8 mouse cellular contexts compared by ENCODE assay signal in genomic region chr5:137189326-137189725, GRCm38 (mm10). TPM values are rescaled to one million over a fixed set of nuclear protein-coding genes. Genes with fewer than 3 reads are reported as not detected.
DNase-seq lines count a peak whose midpoint lies in the region; ATAC-seq and TF ChIP-seq lines count a peak whose summit lies in the region.

No protein-coding gene starts in this region.

- H3K9ac ChIP-seq in ES-E14 (ENCODE audit: insufficient read depth, low read depth, low read length, poor library complexity, severe bottlenecking) = peak overlapping the region; percentile 68
- peak overlapping the region; percentile 64 for H3K9ac ChIP-seq in midbrain, embryonic 12.5 days (replicated peaks)

- no peak for TF ChIP-seq POLR2A in embryonic fibroblast, embryonic 13.5 days (IDR thresholded peaks at IDR 0.05; ENCODE audit: low read depth, low read length)

- H3K4me3 ChIP-seq in ES-E14 (ENCODE audit: insufficient read depth in 1 of 2, low read depth in 1 of 2, low read length in 2 of 2, poor library complexity in 1 of 2, severe bottlenecking in 1 of 2) = peak overlapping the region; percentile 66 to 74
- H3K4me3 ChIP-seq in embryonic fibroblast, embryonic 13.5 days (ENCODE audit: insufficient read depth, low read length) = peak overlapping the region; percentile 47
- H3K4me3 ChIP-seq in midbrain, embryonic 12.5 days = peak overlapping the region; percentile 54

- ATAC-seq in frontal cortex, adult (ENCODE audit: low TSS enrichment) = peak; percentile 62; the same call in 1 of the 2 replicates
- ATAC-seq in midbrain, embryonic 12.5 days (ENCODE audit: low FRiP score, low read depth) = no peak

- in situ Hi-C loops in ES-E14 (cut with MboI; ENCODE audit: low sequenced_read_pairs in 2 of 2, unreplicated experiment in 2 of 2) = no loop called here

- no peaks in the 10 kb centered on the region for H3K36me3 ChIP-seq in ES-E14 (ENCODE audit: control insufficient read depth, insufficient read depth, low read length, poor library complexity, severe bottlenecking)
- H3K36me3 ChIP-seq in midbrain, embryonic 12.5 days = no peaks in the 10 kb centered on the region

- H3K27me3 ChIP-seq in midbrain, embryonic 12.5 days = peaks cover 11% of the 10 kb centered on the region

- no peak for TF ChIP-seq CTCF in embryonic fibroblast, embryonic 13.5 days (IDR thresholded peaks at IDR 0.05; ENCODE audit: borderline replicate concordance, insufficient read depth, low read length)

- H3K4me2 ChIP-seq in midbrain, embryonic 12.5 days (replicated peaks) = peak overlapping the region; percentile 71

- H3K4me1 ChIP-seq in ES-E14 (ENCODE audit: control insufficient read depth in 2 of 2, insufficient read depth in 2 of 2, low read length in 2 of 2, poor library complexity in 1 of 2) = peaks cover 0 to 4% of the 10 kb centered on the region in 2 experiments; a peak in 1 of 4 replicates
- no peaks in the 10 kb centered on the region for H3K4me1 ChIP-seq in embryonic fibroblast, embryonic 13.5 days (ENCODE audit: control insufficient read depth, insufficient read depth, low read length)
- no peaks in the 10 kb centered on the region for H3K4me1 ChIP-seq in midbrain, embryonic 12.5 days

- H3K9me3 ChIP-seq in ES-E14 (ENCODE audit: control insufficient read depth, insufficient read depth, low read depth, low read length) = no peaks in the 10 kb centered on the region
- H3K9me3 ChIP-seq in midbrain, embryonic 12.5 days = no peaks in the 10 kb centered on the region

- no peak overlapping the region for H3K27ac ChIP-seq in ES-E14 (ENCODE audit: insufficient read depth, low read depth, low read length, poor library complexity, severe bottlenecking)
- no peak overlapping the region for H3K27ac ChIP-seq in embryonic fibroblast, embryonic 13.5 days (ENCODE audit: insufficient read depth, low read length)
- no peak overlapping the region for H3K27ac ChIP-seq in midbrain, embryonic 12.5 days (replicated peaks)

- DNase-seq in frontal cortex, postnatal 25 days (ENCODE audit: low spot score in 2 of 2) = no peak
- no peak for DNase-seq in ES-E14 (ENCODE audit: low read depth, low spot score)
- DNase-seq in induced T-regulatory cell, adult 2 months (ENCODE audit: low read depth) = peak; percentile 78
- peak; percentile 50 to 52 for DNase-seq in thymus, adult 18-20 months
- DNase-seq in ovary, adult 18-20 months (ENCODE audit: low spot score) = no peak

- 3% methylated on average over 34 of the region's 34 CpGs for WGBS in midbrain, embryonic 12.5 days

TF ChIP-seq in ES-E14, 5 proteins besides CTCF, POLR2A, EP300 and RAD21:
- TF ChIP-seq ZC3H11A (IDR thresholded peaks at IDR 0.05; ENCODE audit: borderline replicate concordance, low read depth, low read length) (no peak), HCFC1 (IDR thresholded peaks at IDR 0.05; ENCODE audit: borderline replicate concordance, insufficient read depth, low read length) (no peak), CHD2 (IDR thresholded peaks at IDR 0.05; ENCODE audit: low read depth, low read length) (no peak), ZNF384 (IDR thresholded peaks at IDR 0.05; ENCODE audit: low read depth, low read length) (no peak), MAFK (IDR thresholded peaks at IDR 0.05; ENCODE audit: insufficient read depth, low read depth, low read length) (no peak)

RNA-seq across cellular contexts. Expression of gene Muc3a, which starts 22.9 kb away (rescaled TPM):
- total RNA-seq in ES-E14 (2012; rRNA removed) = 0.26 and 0.36 TPM in 2 replicates
- polyA plus RNA-seq in embryonic fibroblast, embryonic 13.5 days (2011; ENCODE audit: insufficient read length, low read depth, missing spikeins) = not detected in 2 replicates
- 0.09 TPM in 1 of 2 replicates, not detected in the other for polyA plus RNA-seq in midbrain, embryonic 12.5 days (2016; fragmentation: Nextera tagmentation; extraction: Ambion mirVana)

RNA-seq across cellular contexts. Expression of gene Muc3, which starts 40.2 kb away (rescaled TPM):
- 3.1 and 3.4 TPM in 2 replicates for total RNA-seq in ES-E14 (2012; rRNA removed)
- not detected in 2 replicates for polyA plus RNA-seq in embryonic fibroblast, embryonic 13.5 days (2011; ENCODE audit: insufficient read length, low read depth, missing spikeins)
- not detected in 2 replicates for polyA plus RNA-seq in midbrain, embryonic 12.5 days (2016; fragmentation: Nextera tagmentation; extraction: Ambion mirVana)

Comparison
In these comparisons a context has a peak if more than half of its experiments do, and no peak if none do; other contexts are left out.
1. DNase-seq: peak in induced T-regulatory cell, adult 2 months (single experiment) and thymus, adult 18-20 months (2 of 2); none in frontal cortex, postnatal 25 days (0 of 2), ES-E14 (single experiment) and ovary, adult 18-20 months (single experiment).
2. Peak in every context shown above with its lines, with median percentiles within 50 percentile points of each other: H3K4me3 ChIP-seq.